Mouse (Mus musculus): ENCODE results near the gene Pik3ca. TPM values are rescaled to one million over a fixed set of nuclear protein-coding genes. Genes with fewer than 3 reads are reported as not detected.

Gene Pik3ca
- 12.7 and 14.2 TPM in 2 replicates for polyA plus RNA-seq (2016; fragmentation: Nextera tagmentation; extraction: Ambion mirVana)

- Histone ChIP-seq H3K4me3 (peak within 1 kb of the TSS; percentile 95), H3K36me3 (no peaks in the 10 kb centered on the region), H3K4me1 (peaks cover 30% of the 10 kb centered on the region), H3K9me3 (replicated peaks) (no peaks in the 10 kb centered on the region), H3K27me3 (no peaks in the 10 kb centered on the region), H3K9ac (peak within 1 kb of the TSS; percentile 97), H3K27ac (peak within 1 kb of the TSS; percentile 97), H3K4me2 (replicated peaks) (peak within 1 kb of the TSS; percentile 66)
- under 1% methylated on average over 44 of the region's 65 CpGs for WGBS
- peak; percentile 80 for ATAC-seq (ENCODE audit: low FRiP score)
These were observed at the start of gene Pik3ca for GRCm38 (mm10) chr3:32397461-32398174. TSS of gene Pik3ca (plus strand) at chr3:32397671.

GRCm38 (mm10) chr3:32347881-32348280, 49.6 kb upstream of the Pik3ca start:
- H3K4me3 ChIP-seq = no peak overlapping the region
- H3K27me3 ChIP-seq = no peaks in the 10 kb centered on the region
- 90% methylated on average over 6 of the region's 6 CpGs for WGBS
- peaks cover 26% of the 10 kb centered on the region for H3K36me3 ChIP-seq
- ATAC-seq (ENCODE audit: low FRiP score) = no peak
- H3K9ac ChIP-seq = no peak overlapping the region
- H3K4me1 ChIP-seq = no peaks in the 10 kb centered on the region
- H3K27ac ChIP-seq = no peak overlapping the region
- no peak overlapping the region for H3K4me2 ChIP-seq (replicated peaks)
- H3K9me3 ChIP-seq (replicated peaks) = no peaks in the 10 kb centered on the region

- no peak overlapping the region for H3K4me2 ChIP-seq (replicated peaks)
- H3K9me3 ChIP-seq (replicated peaks) = no peaks in the 10 kb centered on the region
- peaks cover 20% of the 10 kb centered on the region for H3K4me1 ChIP-seq
- ATAC-seq (ENCODE audit: low FRiP score) = no peak
- no peak overlapping the region for H3K27ac ChIP-seq
- 56% methylated on average over 6 of the region's 6 CpGs for WGBS
- no peaks in the 10 kb centered on the region for H3K27me3 ChIP-seq
- no peak overlapping the region for H3K9ac ChIP-seq
- no peak overlapping the region for H3K4me3 ChIP-seq
- H3K36me3 ChIP-seq = no peaks in the 10 kb centered on the region
These were observed 36.2 kb upstream of the Pik3ca start for GRCm38 (mm10) chr3:32361221-32361620.

- Histone ChIP-seq H3K4me3 (peak overlapping the region; percentile 29), H3K27ac (no peak overlapping the region), H3K4me2 (replicated peaks) (peak overlapping the region; percentile 75), H3K9ac (no peak overlapping the region; the same call in 1 of the 2 replicates), H3K27me3 (no peaks in the 10 kb centered on the region), H3K9me3 (replicated peaks) (no peaks in the 10 kb centered on the region), H3K4me1 (peaks cover 24% of the 10 kb centered on the region), H3K36me3 (no peaks in the 10 kb centered on the region)
- ATAC-seq (ENCODE audit: low FRiP score) = no peak
- 40% methylated on average over 4 of the region's 4 CpGs for WGBS
These were observed 33.3 kb upstream of the Pik3ca start for GRCm38 (mm10) chr3:32364195-32364594.

GRCm38 (mm10) chr3:32364841-32365545, 32.5 kb upstream of the Pik3ca start:
- H3K9me3 ChIP-seq (replicated peaks) = no peaks in the 10 kb centered on the region
- H3K4me1 ChIP-seq = peaks cover 24% of the 10 kb centered on the region
- no peaks in the 10 kb centered on the region for H3K36me3 ChIP-seq
- peak; percentile 76 for ATAC-seq (ENCODE audit: low FRiP score)
- peak overlapping the region; percentile 90 for H3K9ac ChIP-seq
- peak overlapping the region; percentile 75 for H3K4me2 ChIP-seq (replicated peaks)
- peak overlapping the region; percentile 91 for H3K27ac ChIP-seq
- no peaks in the 10 kb centered on the region for H3K27me3 ChIP-seq
- H3K4me3 ChIP-seq = peak overlapping the region; percentile 88
- WGBS = under 1% methylated on average over 53 of the region's 54 CpGs

GRCm38 (mm10) chr3:32365546-32366245, 31.8 kb upstream of the Pik3ca start, which contains the start of gene Zmat3:
TSS of gene Zmat3 (minus strand) at chr3:32366014.
- 4% methylated on average over 40 of the region's 48 CpGs for WGBS
- Histone ChIP-seq H3K36me3 (no peaks in the 10 kb centered on the region), H3K4me2 (replicated peaks) (peak within 1 kb of the TSS; percentile 75), H3K27me3 (no peaks in the 10 kb centered on the region), H3K9me3 (replicated peaks) (no peaks in the 10 kb centered on the region), H3K4me1 (peaks cover 21% of the 10 kb centered on the region), H3K9ac (peak within 1 kb of the TSS; percentile 90), H3K27ac (peak within 1 kb of the TSS; percentile 91), H3K4me3 (peak within 1 kb of the TSS; percentile 88)
- ATAC-seq (ENCODE audit: low FRiP score) = peak; percentile 88

- peaks cover 15% of the 10 kb centered on the region for H3K4me1 ChIP-seq
- H3K4me2 ChIP-seq (replicated peaks) = peak overlapping the region; percentile 75
- peak; percentile 71 for ATAC-seq (ENCODE audit: low FRiP score)
- no peaks in the 10 kb centered on the region for H3K27me3 ChIP-seq
- peak overlapping the region; percentile 88 for H3K4me3 ChIP-seq
- peak overlapping the region; percentile 91 for H3K27ac ChIP-seq
- peak overlapping the region; percentile 90 for H3K9ac ChIP-seq
- WGBS = 55% methylated on average over 17 of the region's 17 CpGs
- H3K9me3 ChIP-seq (replicated peaks) = no peaks in the 10 kb centered on the region
- no peaks in the 10 kb centered on the region for H3K36me3 ChIP-seq
These were observed 31.2 kb upstream of the Pik3ca start for GRCm38 (mm10) chr3:32366246-32366734.

GRCm38 (mm10) chr3:32367516-32367915, 30.0 kb upstream of the Pik3ca start:
- H3K9ac ChIP-seq = no peak overlapping the region
- WGBS = 97% methylated on average over 1 of the region's 1 CpGs
- no peaks in the 10 kb centered on the region for H3K9me3 ChIP-seq (replicated peaks)
- no peak overlapping the region for H3K4me3 ChIP-seq
- no peaks in the 10 kb centered on the region for H3K27me3 ChIP-seq
- no peak overlapping the region for H3K4me2 ChIP-seq (replicated peaks)
- H3K27ac ChIP-seq = no peak overlapping the region
- H3K36me3 ChIP-seq = no peaks in the 10 kb centered on the region
- ATAC-seq (ENCODE audit: low FRiP score) = no peak
- H3K4me1 ChIP-seq = peaks cover 13% of the 10 kb centered on the region

GRCm38 (mm10) chr3:32371957-32372356, 25.5 kb upstream of the Pik3ca start:
- H3K9ac ChIP-seq = no peak overlapping the region
- no peak overlapping the region for H3K4me2 ChIP-seq (replicated peaks)
- H3K36me3 ChIP-seq = no peaks in the 10 kb centered on the region
- H3K9me3 ChIP-seq (replicated peaks) = no peaks in the 10 kb centered on the region
- no peak overlapping the region for H3K4me3 ChIP-seq
- ATAC-seq (ENCODE audit: low FRiP score) = no peak
- 77% methylated on average over 7 of the region's 7 CpGs for WGBS
- no peaks in the 10 kb centered on the region for H3K4me1 ChIP-seq
- no peak overlapping the region for H3K27ac ChIP-seq
- no peaks in the 10 kb centered on the region for H3K27me3 ChIP-seq

- Histone ChIP-seq H3K4me3 (no peak overlapping the region), H3K27ac (no peak overlapping the region), H3K9me3 (replicated peaks) (no peaks in the 10 kb centered on the region), H3K27me3 (no peaks in the 10 kb centered on the region), H3K36me3 (no peaks in the 10 kb centered on the region), H3K4me2 (replicated peaks) (no peak overlapping the region), H3K4me1 (no peaks in the 10 kb centered on the region), H3K9ac (no peak overlapping the region)
- no peak for ATAC-seq (ENCODE audit: low FRiP score)
- WGBS = 89% methylated on average over 8 of the region's 8 CpGs
These were observed 25.0 kb upstream of the Pik3ca start for GRCm38 (mm10) chr3:32372470-32372869.

GRCm38 (mm10) chr3:32373236-32373635, 24.2 kb upstream of the Pik3ca start:
- H3K36me3 ChIP-seq = no peaks in the 10 kb centered on the region
- no peaks in the 10 kb centered on the region for H3K9me3 ChIP-seq (replicated peaks)
- 79% methylated on average over 6 of the region's 6 CpGs for WGBS
- no peak overlapping the region for H3K4me2 ChIP-seq (replicated peaks)
- no peak overlapping the region for H3K27ac ChIP-seq
- ATAC-seq (ENCODE audit: low FRiP score) = no peak
- no peaks in the 10 kb centered on the region for H3K4me1 ChIP-seq
- H3K27me3 ChIP-seq = no peaks in the 10 kb centered on the region
- H3K4me3 ChIP-seq = no peak overlapping the region
- no peak overlapping the region for H3K9ac ChIP-seq

GRCm38 (mm10) chr3:32379891-32380290, 17.6 kb upstream of the Pik3ca start:
- no peak for ATAC-seq (ENCODE audit: low FRiP score)
- H3K27me3 ChIP-seq = no peaks in the 10 kb centered on the region
- WGBS = 40% methylated on average over 2 of the region's 2 CpGs
- no peaks in the 10 kb centered on the region for H3K36me3 ChIP-seq
- H3K9ac ChIP-seq = no peak overlapping the region
- no peaks in the 10 kb centered on the region for H3K4me1 ChIP-seq
- no peak overlapping the region for H3K4me3 ChIP-seq
- H3K4me2 ChIP-seq (replicated peaks) = no peak overlapping the region
- no peak overlapping the region for H3K27ac ChIP-seq
- no peaks in the 10 kb centered on the region for H3K9me3 ChIP-seq (replicated peaks)
